Mouse (Mus musculus) liver, postnatal 0 days (tissue): ENCODE data around the gene Fthl17d. TPM values are rescaled to one million over a fixed set of nuclear protein-coding genes. Genes with fewer than 3 reads are reported as not detected.
"Not testable (repeated sequence)": the region's sequence is repeated elsewhere in the genome, so short reads cannot be mapped to it uniquely, and the experiment has no call there.

Source experiments
- ATAC-seq: fragments of 200-750 bp; cut with Nextera tagmentation; 2 replicates; pipeline ENCODE4 v1.8.0; 2017; ENCODE audit warnings: mild to moderate bottlenecking, moderate library complexity
- DNase-seq: peaks from one replicate; pipeline ENCODE4 v3.0.0-alpha.2; 2016
- H3K27ac ChIP-seq: fragments of 300-500 bp; sonication (generic); 2 replicates; pipeline ENCODE4 v1.5.1; 2014; ENCODE audit warnings: antibody characterized with exemption, moderate library complexity, mild to moderate bottlenecking, low read depth
- H3K27me3 ChIP-seq: fragments of 300-500 bp; sonication (generic); 2 replicates; pipeline ENCODE4 v1.6.1; 2014; ENCODE audit warnings: low read length, control low read depth, mixed read lengths; ENCODE audit not compliant: insufficient read depth
- H3K36me3 ChIP-seq: fragments of 300-500 bp; sonication (generic); replicated peaks from 2 replicates; pipeline ENCODE4 v1.6.1; 2014; ENCODE audit warnings: mild to moderate bottlenecking, control low read depth, low read length, moderate library complexity, mixed read lengths; ENCODE audit not compliant: insufficient read depth
- H3K4me1 ChIP-seq: fragments of 300-500 bp; sonication (generic); 2 replicates; pipeline ENCODE4 v1.6.1; 2014; ENCODE audit warnings: antibody characterized with exemption, mild to moderate bottlenecking, control low read depth; ENCODE audit not compliant: insufficient read depth
- H3K4me2 ChIP-seq: fragments of 300-500 bp; sonication (generic); 2 replicates; pipeline ENCODE4 v1.6.1; 2014; ENCODE audit warnings: low read depth, mild to moderate bottlenecking, low read length, moderate library complexity, mixed read lengths
- H3K4me3 ChIP-seq: fragments of 300-500 bp; sonication (generic); 2 replicates; pipeline ENCODE4 v1.5.1; 2014; ENCODE audit warnings: low read depth, low read length
- H3K9ac ChIP-seq: fragments of 300-500 bp; sonication (generic); replicated peaks from 2 replicates; pipeline ENCODE4 v1.6.1; 2014; ENCODE audit warnings: mild to moderate bottlenecking, moderate library complexity
- H3K9me3 ChIP-seq: fragments of 300-500 bp; sonication (generic); 2 replicates; pipeline ENCODE4 v1.6.1; 2016; ENCODE audit warnings: mild to moderate bottlenecking, control low read depth, low read length, mixed read lengths
- CTCF ChIP-seq: sonication (generic); IDR thresholded peaks from 2 replicates; pipeline ENCODE4 v1.5.1; 2016; ENCODE audit warnings: antibody characterized with exemption, low read depth
- EP300 ChIP-seq: IDR thresholded peaks from 2 replicates; pipeline ENCODE4 v1.6.1; 2016; ENCODE audit warnings: antibody characterized with exemption, low read depth, mild to moderate bottlenecking
- WGBS: fragments of 180-500 bp; shearing (Covaris S2); extraction: QIAGEN DNeasy Blood & Tissue Kit; methylation state at CpG from one replicate; pipeline ENCODE4 v1.1.7; 2014; ENCODE audit not compliant: insufficient replicate concordance; 5-methylcytosine and 5-hydroxymethylcytosine counted together
- polyA plus RNA-seq: library from polyadenylated mRNA; unstranded; fragments of >200 nt; fragmentation: Nextera tagmentation; extraction: Ambion mirVana; gene quantifications from 2 replicates; pipeline ENCODE4 v1.2.1, GENCODE M21; 2015

Gene Fthl17d
- not detected in 2 replicates for polyA plus RNA-seq

DNA sequence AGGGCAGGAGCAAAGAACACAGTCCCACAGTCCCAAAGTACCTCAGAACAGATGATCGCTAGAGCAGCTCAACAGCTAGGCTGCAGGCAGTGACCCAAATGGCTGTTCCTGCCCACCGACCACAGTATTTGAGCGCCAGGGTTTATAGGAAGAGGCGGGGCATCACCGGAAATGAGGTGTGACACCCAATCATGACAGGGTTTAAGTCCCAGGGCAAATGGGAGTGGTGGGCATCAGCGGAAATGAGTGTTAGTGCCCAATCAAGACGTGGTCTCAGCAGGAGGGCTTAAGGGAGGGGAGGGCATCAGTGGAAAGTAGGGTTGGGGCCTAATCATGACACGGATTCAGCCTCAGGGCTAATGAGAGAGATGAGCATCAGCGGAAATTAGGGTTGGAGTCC, at the start of gene Fthl17d:
Fthl17d (minus strand) TSS at position 101 of the 400 bp plus-strand sequence.
- no CpG with 5 or more reads among the region's 9 CpGs for WGBS
- H3K9ac ChIP-seq = not testable (repeated sequence)

DNA sequence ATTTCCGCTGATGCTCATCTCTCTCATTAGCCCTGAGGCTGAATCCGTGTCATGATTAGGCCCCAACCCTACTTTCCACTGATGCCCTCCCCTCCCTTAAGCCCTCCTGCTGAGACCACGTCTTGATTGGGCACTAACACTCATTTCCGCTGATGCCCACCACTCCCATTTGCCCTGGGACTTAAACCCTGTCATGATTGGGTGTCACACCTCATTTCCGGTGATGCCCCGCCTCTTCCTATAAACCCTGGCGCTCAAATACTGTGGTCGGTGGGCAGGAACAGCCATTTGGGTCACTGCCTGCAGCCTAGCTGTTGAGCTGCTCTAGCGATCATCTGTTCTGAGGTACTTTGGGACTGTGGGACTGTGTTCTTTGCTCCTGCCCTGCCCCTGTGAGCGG, 46.6 kb upstream of the Fthl17d start, which contains the start of gene Fthl17e:
Fthl17e (plus strand) TSS at position 301 of the 400 bp plus-strand sequence.
- H3K36me3 ChIP-seq, H3K4me2 ChIP-seq, H3K4me1 ChIP-seq, H3K27me3 ChIP-seq, ATAC-seq, H3K27ac ChIP-seq, H3K9me3 ChIP-seq, H3K9ac ChIP-seq, H3K4me3 ChIP-seq, DNase-seq: not testable (repeated sequence)
- no CpG with 5 or more reads among the region's 10 CpGs for WGBS

More for the DNA sequence above, at the start of gene Fthl17d:
- not testable (repeated sequence) for H3K27ac ChIP-seq, H3K36me3 ChIP-seq, DNase-seq, H3K4me2 ChIP-seq, ATAC-seq, H3K4me3 ChIP-seq, H3K27me3 ChIP-seq, H3K9me3 ChIP-seq, H3K4me1 ChIP-seq

DNA sequence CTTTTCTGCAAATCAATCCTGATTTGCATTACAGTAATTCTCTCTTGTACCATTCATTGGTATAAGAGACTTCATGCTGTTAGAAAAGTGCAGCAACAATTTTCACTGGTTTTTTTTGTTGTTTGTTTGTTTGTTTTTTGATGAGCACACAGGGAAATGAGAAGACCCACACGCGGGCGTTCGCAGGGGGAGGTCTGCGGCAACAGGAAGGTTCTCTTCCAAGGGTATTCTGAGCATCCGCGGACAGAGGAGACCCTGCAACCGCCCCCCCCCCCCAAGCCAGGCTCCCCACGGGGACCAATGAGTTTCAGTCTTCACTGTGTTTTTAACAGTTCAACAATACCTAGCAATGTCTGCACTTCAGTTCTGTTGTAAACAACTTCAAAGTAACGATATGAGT, 32.9 kb upstream of the Fthl17d start:
- no peak for TF ChIP-seq CTCF
- TF ChIP-seq EP300 = no peak

DNA sequence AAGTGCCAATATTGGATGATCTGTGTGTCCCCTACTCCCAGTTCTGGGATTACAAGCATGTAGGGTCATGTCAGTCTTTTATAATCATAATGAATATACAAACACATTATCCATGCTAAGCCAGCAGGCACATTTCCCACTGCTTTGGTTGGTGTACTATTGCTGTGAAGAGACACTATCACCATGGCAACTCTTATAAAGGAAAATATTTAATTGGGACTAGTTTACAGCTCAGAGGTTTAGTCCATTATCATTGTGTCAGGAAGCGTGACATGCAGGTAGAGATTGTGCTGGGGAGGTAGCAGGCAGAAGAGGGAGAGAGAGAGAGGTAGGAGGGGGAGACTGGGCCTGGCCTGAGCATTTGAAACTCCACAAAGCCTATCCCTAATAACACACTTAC, 29.5 kb upstream of the Fthl17d start:
- DNase-seq (no peak), ATAC-seq (no peak)
- TF ChIP-seq CTCF (no peak), EP300 (no peak)
- Histone ChIP-seq H3K36me3 (no peaks in the 10 kb centered on the region), H3K27me3 (no peaks in the 10 kb centered on the region), H3K27ac (no peak overlapping the region), H3K9me3 (no peaks in the 10 kb centered on the region), H3K4me2 (no peak overlapping the region), H3K9ac (no peak overlapping the region), H3K4me3 (no peak overlapping the region), H3K4me1 (no peaks in the 10 kb centered on the region)
- 54% methylated on average over 1 of the region's 1 CpGs for WGBS

More for the DNA sequence above, 32.9 kb upstream of the Fthl17d start:
- no peaks in the 10 kb centered on the region for H3K36me3 ChIP-seq
- no peak overlapping the region for H3K27ac ChIP-seq
- 46% methylated on average over 10 of the region's 10 CpGs for WGBS
- no peak overlapping the region for H3K9ac ChIP-seq
- DNase-seq (no peak), ATAC-seq (no peak)
- no peaks in the 10 kb centered on the region for H3K9me3 ChIP-seq
- H3K4me1 ChIP-seq = no peaks in the 10 kb centered on the region
- H3K4me2 ChIP-seq = no peak overlapping the region
- no peak overlapping the region for H3K4me3 ChIP-seq
- H3K27me3 ChIP-seq = no peaks in the 10 kb centered on the region

DNA sequence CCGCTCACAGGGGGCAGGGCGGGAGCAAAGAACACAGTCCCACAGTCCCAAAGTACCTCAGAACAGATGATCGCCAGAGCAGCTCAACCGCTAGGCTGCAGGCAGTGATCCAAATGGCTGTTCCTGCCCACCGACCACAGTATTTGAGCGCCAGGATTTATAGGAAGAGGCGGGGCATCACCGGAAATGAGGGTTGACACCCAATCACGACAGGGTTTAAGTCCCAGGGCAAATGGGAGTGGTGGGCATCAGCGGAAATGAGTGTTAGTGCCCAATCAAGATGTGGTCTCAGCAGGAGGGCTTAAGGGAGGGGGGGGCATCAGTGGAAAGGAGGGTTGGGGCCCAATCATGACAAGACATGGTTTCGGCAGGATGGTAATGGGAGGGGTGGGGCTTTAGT, 10.1 kb downstream of the Fthl17d start, which contains the start of gene Fthl17c:
Fthl17c (minus strand) TSS at position 101 of the 400 bp plus-strand sequence.
- not testable (repeated sequence) for H3K4me3 ChIP-seq, H3K9me3 ChIP-seq, H3K4me2 ChIP-seq, H3K27me3 ChIP-seq, H3K4me1 ChIP-seq, ATAC-seq, H3K9ac ChIP-seq, H3K36me3 ChIP-seq, DNase-seq, H3K27ac ChIP-seq
- WGBS = no CpG with 5 or more reads among the region's 11 CpGs

DNA sequence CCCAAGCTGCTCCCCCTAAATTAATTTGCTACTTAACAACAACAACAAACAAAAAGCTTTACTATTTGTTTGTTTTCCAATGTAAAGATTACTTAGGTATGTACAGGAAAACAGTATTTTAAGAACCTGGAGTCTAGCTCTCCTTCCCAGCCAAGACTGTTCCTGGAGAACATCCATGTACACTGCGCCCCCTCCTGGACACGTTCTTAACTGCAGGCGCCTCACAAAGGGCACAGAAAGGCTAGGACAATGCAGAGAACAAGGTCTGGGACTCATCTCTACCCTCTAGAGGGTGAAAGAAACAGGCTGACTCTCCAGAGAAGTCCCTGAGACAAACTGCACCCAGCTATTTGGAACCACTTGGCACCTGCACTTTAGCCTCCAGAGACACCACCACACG, 21.9 kb downstream of the Fthl17d start:
- not testable (repeated sequence) for H3K27ac ChIP-seq, H3K27me3 ChIP-seq, H3K9ac ChIP-seq, H3K4me2 ChIP-seq, H3K4me3 ChIP-seq, H3K36me3 ChIP-seq, H3K4me1 ChIP-seq, H3K9me3 ChIP-seq, ATAC-seq, DNase-seq
- WGBS = 39% methylated on average over 4 of the region's 4 CpGs
- TF ChIP-seq CTCF = 0 out of 2 replicates have a peak, but pooled peaks have one; percentile 14

DNA sequence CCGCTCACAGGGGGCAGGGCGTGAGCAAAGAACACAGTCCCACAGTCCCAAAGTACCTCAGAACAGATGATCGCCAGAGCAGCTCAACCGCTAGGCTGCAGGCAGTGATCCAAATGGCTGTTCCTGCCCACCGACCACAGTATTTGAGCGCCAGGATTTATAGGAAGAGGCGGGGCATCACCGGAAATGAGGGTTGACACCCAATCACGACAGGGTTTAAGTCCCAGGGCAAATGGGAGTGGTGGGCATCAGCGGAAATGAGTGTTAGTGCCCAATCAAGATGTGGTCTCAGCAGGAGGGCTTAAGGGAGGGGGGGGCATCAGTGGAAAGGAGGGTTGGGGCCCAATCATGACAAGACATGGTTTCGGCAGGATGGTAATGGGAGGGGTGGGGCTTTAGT, 23.7 kb downstream of the Fthl17d start, which contains the start of gene Fthl17b:
Fthl17b (minus strand) TSS at position 101 of the 400 bp plus-strand sequence.
- H3K27me3 ChIP-seq, DNase-seq, H3K9ac ChIP-seq, H3K27ac ChIP-seq, H3K9me3 ChIP-seq, H3K4me1 ChIP-seq, ATAC-seq, H3K4me3 ChIP-seq, H3K36me3 ChIP-seq, H3K4me2 ChIP-seq: not testable (repeated sequence)
- WGBS = 80% methylated on average over 2 of the region's 11 CpGs
